ENCODE assay signal across 28 mouse cellular contexts in the genomic region with DNA sequence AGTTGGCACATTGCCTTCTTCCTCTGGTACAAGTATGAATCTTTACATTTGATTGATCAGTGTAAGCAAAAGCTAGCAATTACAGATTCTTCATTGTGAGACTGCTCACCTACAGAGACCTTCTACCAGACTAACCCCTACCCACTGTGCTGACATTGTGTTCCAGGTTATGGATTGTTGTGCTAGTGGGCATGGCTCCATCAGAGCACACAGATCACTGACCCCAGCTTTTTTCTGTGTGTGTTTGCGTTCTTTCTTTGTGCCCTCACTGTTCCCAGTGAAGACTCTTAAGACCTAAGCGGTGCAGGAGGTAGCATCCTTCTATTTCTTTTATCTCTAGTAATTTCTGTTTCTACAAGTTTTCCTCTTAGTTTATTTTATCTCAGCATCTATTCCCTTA.
"Had no signal": no experiment of that assay in that cellular context is flagged by ENCODE, and none has a peak within 500 bp of the region (broad histone marks: within the 10 kb centered on the region; RNA-seq: fewer than 3 reads in every experiment).

No protein-coding gene starts in this region.

- H3K4me2 ChIP-seq: embryonic facial prominence, embryonic 12.5 days; embryonic facial prominence, embryonic 13.5 days; embryonic facial prominence, embryonic 15.5 days; forebrain, embryonic 12.5 days; forebrain, embryonic 13.5 days; forebrain, embryonic 15.5 days had no signal

- H3K4me1 ChIP-seq: embryonic facial prominence, embryonic 12.5 days; embryonic facial prominence, embryonic 13.5 days; embryonic facial prominence, embryonic 15.5 days; forebrain, embryonic 10.5 days; forebrain, embryonic 12.5 days; forebrain, embryonic 13.5 days; forebrain, embryonic 15.5 days had no signal

- H3K9me3 ChIP-seq: embryonic facial prominence, embryonic 10.5 days; embryonic facial prominence, embryonic 12.5 days; embryonic facial prominence, embryonic 13.5 days; embryonic facial prominence, embryonic 15.5 days; forebrain, embryonic 10.5 days; forebrain, embryonic 12.5 days; forebrain, embryonic 13.5 days; forebrain, embryonic 15.5 days had no signal

- H3K27ac ChIP-seq: embryonic facial prominence, embryonic 10.5 days; embryonic facial prominence, embryonic 12.5 days; embryonic facial prominence, embryonic 13.5 days; embryonic facial prominence, embryonic 15.5 days; forebrain, embryonic 10.5 days; forebrain, embryonic 12.5 days; forebrain, embryonic 13.5 days; forebrain, embryonic 15.5 days; gastrocnemius, adult 2 months; heart, adult 2 months had no signal

- H3K4me3 ChIP-seq: embryonic facial prominence, embryonic 10.5 days; embryonic facial prominence, embryonic 12.5 days; embryonic facial prominence, embryonic 13.5 days; embryonic facial prominence, embryonic 15.5 days; erythroblast, embryonic 14.5 days; forebrain, embryonic 10.5 days; forebrain, embryonic 12.5 days; forebrain, embryonic 13.5 days; forebrain, embryonic 15.5 days; gastrocnemius, adult 2 months; heart, adult 2 months had no signal

- H3K9ac ChIP-seq: embryonic facial prominence, embryonic 12.5 days; embryonic facial prominence, embryonic 13.5 days; embryonic facial prominence, embryonic 15.5 days; forebrain, embryonic 12.5 days; forebrain, embryonic 13.5 days; forebrain, embryonic 15.5 days; forebrain, postnatal 0 days had no signal

- ATAC-seq: forebrain, embryonic 13.5 days; forebrain, embryonic 14.5 days; forebrain, embryonic 15.5 days; forebrain, embryonic 16.5 days; forebrain, postnatal 0 days had no signal

- H3K36me3 ChIP-seq: embryonic facial prominence, embryonic 10.5 days; embryonic facial prominence, embryonic 12.5 days; embryonic facial prominence, embryonic 15.5 days; forebrain, embryonic 10.5 days; forebrain, embryonic 12.5 days; forebrain, embryonic 15.5 days had no signal

- H3K27me3 ChIP-seq: embryonic facial prominence, embryonic 12.5 days; embryonic facial prominence, embryonic 13.5 days; embryonic facial prominence, embryonic 15.5 days; forebrain, embryonic 12.5 days; forebrain, embryonic 13.5 days; forebrain, embryonic 15.5 days had no signal

- DNase-seq: cerebellum, adult 2 months; cerebellum, adult 8-10 months; cerebellum, adult 9-10 months; cerebellum, adult 9-11 months; cerebellum, postnatal 10 days; cerebellum, postnatal 14 days; cerebellum, postnatal 25 days; cerebellum, postnatal 36 days; embryo, embryonic 11 days; forebrain, postnatal 0 days; gastrocnemius, adult 2 months; gastrocnemius, postnatal 10 days; gastrocnemius, postnatal 14 days; gastrocnemius, postnatal 25 days; gastrocnemius, postnatal 36 days; heart, adult 18-20 months; heart, adult 2 months had no signal
